Mouse (Mus musculus): ENCODE results near the gene Srp54b.
"Not testable (repeated sequence)": the region's sequence is repeated elsewhere in the genome, so short reads cannot be mapped to it uniquely, and the experiment has no call there.

The Srp54b gene

DNA sequence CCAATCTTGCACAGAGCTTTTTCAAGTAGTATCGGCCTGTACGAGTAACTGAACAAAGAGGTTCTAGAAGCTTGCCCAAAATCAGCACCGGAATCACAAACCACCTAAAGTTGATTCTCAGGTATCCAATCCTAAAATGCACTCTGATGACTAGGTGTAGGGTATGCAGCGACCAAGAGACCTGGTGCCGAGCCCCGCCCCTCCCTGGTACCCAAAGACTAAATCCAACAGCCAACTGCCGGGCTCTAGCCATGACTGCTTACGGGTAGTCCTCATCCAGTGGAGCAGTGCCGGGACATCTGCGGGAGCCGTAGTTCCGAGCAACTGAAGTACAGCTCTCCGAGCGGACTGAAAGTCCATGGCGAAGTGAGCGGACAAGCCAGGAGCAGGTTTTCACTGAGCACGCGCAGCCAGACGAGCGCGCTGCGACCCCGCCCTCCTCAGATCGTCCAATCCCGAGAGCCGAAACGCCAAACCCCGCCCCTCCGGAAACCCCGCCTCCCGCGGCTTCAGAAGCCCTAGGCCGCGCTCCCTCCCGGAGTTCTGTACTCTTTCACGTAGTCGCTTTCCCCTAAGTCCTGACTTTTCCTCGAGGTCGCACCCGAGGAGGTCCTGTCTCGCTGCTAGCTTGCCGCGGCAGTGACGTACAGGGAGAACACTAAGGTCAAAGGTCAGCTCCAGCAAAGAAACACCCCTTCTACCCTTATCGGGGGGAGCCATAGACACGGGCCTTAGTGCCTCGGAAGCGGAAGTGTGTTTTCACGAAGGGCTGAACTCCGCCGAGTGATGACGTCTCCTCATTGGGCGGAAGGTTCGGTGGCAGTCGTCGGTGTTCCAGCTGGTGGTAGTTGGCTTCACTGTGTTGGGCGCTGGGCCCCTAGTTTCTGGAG is at the start of gene Srp54b:
TSS of gene Srp54b (plus strand) at position 546 of the 890 bp plus-strand sequence.
- in situ Hi-C loops (cut with MboI, MseI): loop anchor here (5.0 kb wide), 1 partner anchor 77 kb away; the partner anchor contains the start of gene Srp54c (in 2 of the 2)

DNA sequence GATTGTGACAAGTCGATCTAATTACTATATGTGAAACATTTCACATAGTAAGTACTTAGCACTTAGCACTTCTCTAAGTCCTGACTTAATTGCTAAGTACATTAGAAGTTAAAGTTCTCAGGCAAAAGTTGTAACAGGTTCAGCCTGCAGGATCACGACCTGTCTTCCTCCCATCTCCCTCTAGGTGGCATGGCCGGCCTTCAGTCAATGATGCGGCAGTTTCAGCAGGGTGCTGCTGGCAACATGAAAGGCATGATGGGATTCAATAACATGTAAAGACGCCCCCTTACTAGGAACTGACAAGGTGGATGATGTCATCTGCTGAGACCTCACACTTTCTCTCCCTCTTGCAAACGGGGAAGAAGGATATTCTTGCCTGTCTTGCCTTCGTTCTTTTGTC is 42.3 kb upstream of the Srp54b start:
- in situ Hi-C loops (cut with MboI, MseI): not testable (repeated sequence)

DNA sequence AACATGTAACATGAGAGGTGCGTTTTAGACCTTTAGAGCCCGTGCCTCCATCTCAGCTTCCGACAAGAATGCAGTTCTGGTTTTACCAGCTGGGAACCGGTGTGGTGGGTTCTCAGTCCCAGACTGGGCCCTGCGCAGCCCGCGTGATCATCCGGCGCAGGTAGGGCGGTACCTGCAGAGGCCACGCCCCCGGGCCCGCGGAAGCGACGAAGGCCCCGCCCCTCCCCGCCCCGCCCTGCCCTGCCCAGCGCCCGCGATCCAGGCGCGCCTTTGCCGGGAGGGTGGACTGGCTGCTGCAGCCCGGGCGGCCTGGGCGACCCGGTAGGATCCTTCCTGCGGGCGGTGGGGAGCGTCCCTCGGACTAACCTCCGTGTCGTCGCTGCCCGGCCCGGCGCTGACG is 30.7 kb upstream of the Srp54b start, which contains the start of gene Fam177a:
TSS of gene Fam177a (plus strand) at position 228 of the 400 bp plus-strand sequence.
- in situ Hi-C loops (cut with MboI, MseI): not testable (repeated sequence)

DNA sequence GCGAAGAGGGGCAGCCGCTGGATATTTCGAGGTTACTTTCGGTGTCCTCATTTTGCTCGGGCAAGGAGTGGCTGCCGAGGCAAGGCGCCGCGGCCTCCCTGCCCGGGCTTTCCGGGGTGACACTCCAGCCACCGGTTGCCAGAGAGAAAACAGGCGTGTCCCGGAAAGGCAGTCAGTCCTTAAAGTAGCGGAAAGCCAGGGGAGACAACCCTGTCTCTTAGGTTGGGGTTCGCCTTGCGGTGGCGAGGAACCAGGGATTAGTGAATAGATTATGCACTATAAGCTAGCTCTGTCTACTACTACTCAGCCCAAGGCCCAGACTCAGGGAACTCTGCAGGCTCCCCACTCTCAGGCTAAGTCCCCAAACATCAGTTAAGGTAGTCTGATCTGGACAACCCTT is 30.2 kb upstream of the Srp54b start:
- in situ Hi-C loops (cut with MboI, MseI): not testable (repeated sequence)

DNA sequence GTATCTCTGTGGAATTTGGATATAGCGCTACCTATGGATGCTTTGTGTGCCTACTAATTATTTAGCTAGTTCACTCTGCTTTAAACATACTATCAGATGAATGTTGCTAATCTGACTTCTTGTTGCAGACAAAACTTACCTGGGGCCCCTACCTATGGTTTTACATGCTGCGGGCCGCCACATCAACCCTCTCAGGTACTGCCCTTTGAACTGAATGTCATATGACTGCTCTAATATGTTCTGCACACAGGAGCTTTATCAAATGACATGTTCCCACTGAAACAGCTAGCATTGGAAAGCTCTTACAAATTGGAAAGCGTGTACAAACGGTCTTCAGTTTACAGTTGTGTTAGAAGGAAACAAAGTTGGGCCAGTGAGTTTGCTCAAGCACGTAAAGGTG is 19.4 kb upstream of the Srp54b start:
- in situ Hi-C loops (cut with MboI, MseI): not testable (repeated sequence)

DNA sequence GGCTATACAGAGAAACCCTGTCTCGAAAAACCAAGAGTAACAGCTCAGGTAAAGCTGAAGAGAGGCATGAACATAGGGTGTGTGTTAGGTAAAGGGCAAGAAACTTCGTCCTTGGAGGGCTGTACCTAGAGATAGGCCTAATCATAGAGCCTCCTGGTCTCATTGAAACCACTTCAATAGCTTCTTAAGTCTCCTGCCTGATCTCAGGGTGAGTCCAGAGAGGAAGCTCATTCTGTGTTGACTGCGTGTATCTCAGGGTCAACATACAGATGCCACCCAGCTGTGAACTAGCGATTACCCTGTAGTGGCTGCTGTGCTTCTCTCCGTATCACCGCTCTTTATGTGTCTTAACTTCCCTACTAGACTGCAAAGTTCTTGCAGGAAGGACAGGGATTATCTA is 17.0 kb upstream of the Srp54b start:
- in situ Hi-C loops (cut with MboI, MseI): not testable (repeated sequence)

DNA sequence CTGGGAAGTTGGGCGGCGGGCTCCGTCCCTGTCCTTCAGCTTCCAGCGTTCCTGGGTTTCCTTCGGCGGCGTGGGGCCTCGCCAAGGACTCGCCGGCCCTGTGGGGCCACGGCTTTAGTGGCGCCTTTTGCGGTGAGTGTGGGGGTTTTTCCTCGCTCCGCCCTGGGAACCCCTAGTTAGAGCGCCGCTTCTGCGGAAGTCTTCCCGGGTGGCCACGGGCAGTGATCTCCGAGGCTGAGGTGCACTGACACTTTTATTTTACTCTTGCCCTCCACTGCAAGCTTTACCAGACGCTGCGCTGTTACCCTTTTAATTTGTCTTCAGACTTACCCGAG is 512 bp downstream of the Srp54b start:
- in situ Hi-C loops (cut with MboI, MseI): loop anchor here (5.0 kb wide), 1 partner anchor 77 kb away; the partner anchor contains the start of gene Srp54c (in 2 of the 2)

DNA sequence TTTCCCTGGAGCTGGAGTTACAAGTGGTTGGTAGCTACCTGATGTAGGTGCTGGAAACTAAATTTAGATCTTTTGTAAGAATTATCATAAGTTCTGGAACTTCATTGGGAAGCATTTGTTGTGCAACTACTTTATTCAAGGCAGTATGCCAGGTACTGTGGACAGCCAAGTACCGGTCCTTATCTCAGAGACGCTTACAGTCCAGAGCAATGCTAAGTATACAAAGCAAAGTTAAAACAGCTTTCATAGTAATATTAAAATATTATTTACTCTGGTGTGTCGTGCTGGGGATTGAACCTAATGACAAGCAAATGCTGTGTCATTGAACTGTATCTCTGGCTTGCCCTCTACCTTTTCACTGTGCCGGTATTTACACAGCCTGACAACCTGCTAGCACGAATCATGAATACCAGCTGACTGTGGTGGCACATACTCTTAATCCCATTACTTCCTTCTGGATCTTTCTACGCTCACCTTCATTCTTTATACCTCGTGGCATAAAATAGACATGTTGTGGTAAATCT is 12.2 kb downstream of the Srp54b start:
- in situ Hi-C loops (cut with MboI, MseI): not testable (repeated sequence)

DNA sequence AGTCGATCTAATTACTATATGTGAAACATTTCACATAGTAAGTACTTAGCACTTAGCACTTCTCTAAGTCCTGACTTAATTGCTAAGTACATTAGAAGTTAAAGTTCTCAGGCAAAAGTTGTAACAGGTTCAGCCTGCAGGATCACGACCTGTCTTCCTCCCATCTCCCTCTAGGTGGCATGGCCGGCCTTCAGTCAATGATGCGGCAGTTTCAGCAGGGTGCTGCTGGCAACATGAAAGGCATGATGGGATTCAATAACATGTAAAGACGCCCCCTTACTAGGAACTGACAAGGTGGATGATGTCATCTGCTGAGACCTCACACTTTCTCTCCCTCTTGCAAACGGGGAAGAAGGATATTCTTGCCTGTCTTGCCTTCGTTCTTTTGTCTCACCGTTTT is 32.8 kb downstream of the Srp54b start:
- in situ Hi-C loops (cut with MboI, MseI): loop anchor here (10.0 to 25.0 kb wide), 3 partner anchors 213 to 425 kb away; no protein-coding TSS in a partner anchor

DNA sequence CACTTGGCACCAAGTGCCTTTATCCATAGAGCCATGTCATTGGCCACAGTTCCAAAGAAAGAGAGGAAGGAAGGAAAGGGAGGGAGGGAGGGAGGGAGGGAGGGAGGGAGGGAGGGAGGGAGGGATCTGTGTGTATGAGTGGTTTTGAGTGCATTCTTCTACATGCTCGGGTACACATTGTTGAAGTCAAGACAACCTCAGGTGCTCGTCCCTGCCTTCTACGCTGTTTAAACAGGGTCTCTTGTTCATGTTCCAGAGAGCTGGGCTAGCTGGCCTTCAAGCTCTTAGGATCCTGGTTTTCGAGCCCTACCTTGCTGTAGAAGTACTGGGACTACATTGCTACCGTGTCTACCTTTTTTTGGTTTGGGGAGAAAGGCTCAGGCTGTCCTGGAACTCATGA is 34.2 kb downstream of the Srp54b start:
- in situ Hi-C loops (cut with MboI, MseI): loop anchor here (10.0 to 25.0 kb wide), 3 partner anchors 214 to 427 kb away; no protein-coding TSS in a partner anchor

DNA sequence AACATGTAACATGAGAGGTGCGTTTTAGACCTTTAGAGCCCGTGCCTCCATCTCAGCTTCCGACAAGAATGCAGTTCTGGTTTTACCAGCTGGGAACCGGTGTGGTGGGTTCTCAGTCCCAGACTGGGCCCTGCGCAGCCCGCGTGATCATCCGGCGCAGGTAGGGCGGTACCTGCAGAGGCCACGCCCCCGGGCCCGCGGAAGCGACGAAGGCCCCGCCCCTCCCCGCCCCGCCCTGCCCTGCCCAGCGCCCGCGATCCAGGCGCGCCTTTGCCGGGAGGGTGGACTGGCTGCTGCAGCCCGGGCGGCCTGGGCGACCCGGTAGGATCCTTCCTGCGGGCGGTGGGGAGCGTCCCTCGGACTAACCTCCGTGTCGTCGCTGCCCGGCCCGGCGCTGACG is 44.4 kb downstream of the Srp54b start, which contains the start of gene 1700047I17Rik2:
TSS of gene 1700047I17Rik2 (plus strand) at position 287 of the 400 bp plus-strand sequence.
- in situ Hi-C loops (cut with MboI, MseI): loop anchor here (25.0 kb wide), 2 partner anchors 287 to 437 kb away; no protein-coding TSS in a partner anchor

DNA sequence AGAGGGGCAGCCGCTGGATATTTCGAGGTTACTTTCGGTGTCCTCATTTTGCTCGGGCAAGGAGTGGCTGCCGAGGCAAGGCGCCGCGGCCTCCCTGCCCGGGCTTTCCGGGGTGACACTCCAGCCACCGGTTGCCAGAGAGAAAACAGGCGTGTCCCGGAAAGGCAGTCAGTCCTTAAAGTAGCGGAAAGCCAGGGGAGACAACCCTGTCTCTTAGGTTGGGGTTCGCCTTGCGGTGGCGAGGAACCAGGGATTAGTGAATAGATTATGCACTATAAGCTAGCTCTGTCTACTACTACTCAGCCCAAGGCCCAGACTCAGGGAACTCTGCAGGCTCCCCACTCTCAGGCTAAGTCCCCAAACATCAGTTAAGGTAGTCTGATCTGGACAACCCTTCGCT is 44.9 kb downstream of the Srp54b start:
- in situ Hi-C loops (cut with MboI, MseI): loop anchor here (25.0 kb wide), 2 partner anchors 287 to 437 kb away; no protein-coding TSS in a partner anchor

DNA sequence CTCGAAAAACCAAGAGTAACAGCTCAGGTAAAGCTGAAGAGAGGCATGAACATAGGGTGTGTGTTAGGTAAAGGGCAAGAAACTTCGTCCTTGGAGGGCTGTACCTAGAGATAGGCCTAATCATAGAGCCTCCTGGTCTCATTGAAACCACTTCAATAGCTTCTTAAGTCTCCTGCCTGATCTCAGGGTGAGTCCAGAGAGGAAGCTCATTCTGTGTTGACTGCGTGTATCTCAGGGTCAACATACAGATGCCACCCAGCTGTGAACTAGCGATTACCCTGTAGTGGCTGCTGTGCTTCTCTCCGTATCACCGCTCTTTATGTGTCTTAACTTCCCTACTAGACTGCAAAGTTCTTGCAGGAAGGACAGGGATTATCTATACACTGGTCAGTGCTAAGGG is 58.0 kb downstream of the Srp54b start:
- in situ Hi-C loops (cut with MboI, MseI): loop anchor here (5.0 kb wide), 1 partner anchor 64 kb away; no protein-coding TSS in a partner anchor

DNA sequence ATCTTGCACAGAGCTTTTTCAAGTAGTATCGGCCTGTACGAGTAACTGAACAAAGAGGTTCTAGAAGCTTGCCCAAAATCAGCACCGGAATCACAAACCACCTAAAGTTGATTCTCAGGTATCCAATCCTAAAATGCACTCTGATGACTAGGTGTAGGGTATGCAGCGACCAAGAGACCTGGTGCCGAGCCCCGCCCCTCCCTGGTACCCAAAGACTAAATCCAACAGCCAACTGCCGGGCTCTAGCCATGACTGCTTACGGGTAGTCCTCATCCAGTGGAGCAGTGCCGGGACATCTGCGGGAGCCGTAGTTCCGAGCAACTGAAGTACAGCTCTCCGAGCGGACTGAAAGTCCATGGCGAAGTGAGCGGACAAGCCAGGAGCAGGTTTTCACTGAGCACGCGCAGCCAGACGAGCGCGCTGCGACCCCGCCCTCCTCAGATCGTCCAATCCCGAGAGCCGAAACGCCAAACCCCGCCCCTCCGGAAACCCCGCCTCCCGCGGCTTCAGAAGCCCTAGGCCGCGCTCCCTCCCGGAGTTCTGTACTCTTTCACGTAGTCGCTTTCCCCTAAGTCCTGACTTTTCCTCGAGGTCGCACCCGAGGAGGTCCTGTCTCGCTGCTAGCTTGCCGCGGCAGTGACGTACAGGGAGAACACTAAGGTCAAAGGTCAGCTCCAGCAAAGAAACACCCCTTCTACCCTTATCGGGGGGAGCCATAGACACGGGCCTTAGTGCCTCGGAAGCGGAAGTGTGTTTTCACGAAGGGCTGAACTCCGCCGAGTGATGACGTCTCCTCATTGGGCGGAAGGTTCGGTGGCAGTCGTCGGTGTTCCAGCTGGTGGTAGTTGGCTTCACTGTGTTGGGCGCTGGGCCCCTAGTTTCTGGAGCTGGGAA is 75.0 kb downstream of the Srp54b start, which contains the start of gene Srp54c:
TSS of gene Srp54c (plus strand) at position 543 of the 894 bp plus-strand sequence.
- in situ Hi-C loops (cut with MboI, MseI): loop anchor here (5.0 kb wide), 1 partner anchor 73 kb away; the partner anchor contains the start of gene Srp54b (in 2 of the 2)

DNA sequence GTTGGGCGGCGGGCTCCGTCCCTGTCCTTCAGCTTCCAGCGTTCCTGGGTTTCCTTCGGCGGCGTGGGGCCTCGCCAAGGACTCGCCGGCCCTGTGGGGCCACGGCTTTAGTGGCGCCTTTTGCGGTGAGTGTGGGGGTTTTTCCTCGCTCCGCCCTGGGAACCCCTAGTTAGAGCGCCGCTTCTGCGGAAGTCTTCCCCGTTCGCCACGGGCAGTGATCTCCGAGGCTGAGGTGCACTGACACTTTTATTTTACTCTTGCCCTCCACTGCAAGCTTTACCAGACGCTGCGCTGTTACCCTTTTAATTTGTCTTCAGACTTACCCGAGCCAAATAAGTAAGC is 75.6 kb downstream of the Srp54b start:
- in situ Hi-C loops (cut with MboI, MseI): loop anchor here (5.0 kb wide), 1 partner anchor 73 kb away; the partner anchor contains the start of gene Srp54b (in 2 of the 2)

All from T-helper 17 cell (primary cell).